Mouse (Mus musculus) frontal cortex, postnatal 25 days (tissue): ENCODE measurements around the gene Ltbp1.
A peak's percentile ranks its signal among the peaks of the same experiment; 100 is the strongest.

ENCODE experiments used
- DNase-seq, 2 experiments: peaks; one replicate each; pipeline ENCODE4 v3.0.0; 2022; ENCODE audit warnings: low spot score in 2 of 2

Gene Ltbp1

GRCm38 (mm10) chr17:75066340-75066739, 61.0 kb downstream of the Ltbp1 start:
- DNase-seq: no peak

- no peak for DNase-seq
These were observed 61.9 kb downstream of the Ltbp1 start for GRCm38 (mm10) chr17:75067314-75067713.

- no peak for DNase-seq
These were observed 63.9 kb downstream of the Ltbp1 start for GRCm38 (mm10) chr17:75069232-75069631.

- no peak for DNase-seq
These were observed 65.8 kb downstream of the Ltbp1 start for GRCm38 (mm10) chr17:75071174-75071573.

- DNase-seq: no peak
These were observed 66.4 kb downstream of the Ltbp1 start for GRCm38 (mm10) chr17:75071749-75072148.

- no peak for DNase-seq
These were observed 68.5 kb downstream of the Ltbp1 start for GRCm38 (mm10) chr17:75073887-75074286.

- DNase-seq: no peak
These were observed 69.8 kb downstream of the Ltbp1 start for GRCm38 (mm10) chr17:75074978-75075699.

- DNase-seq: no peak
These were observed 76.0 kb downstream of the Ltbp1 start for GRCm38 (mm10) chr17:75081401-75081800.

GRCm38 (mm10) chr17:75082449-75082848, 77.1 kb downstream of the Ltbp1 start:
- DNase-seq: no peak

- DNase-seq: no peak
These were observed 82.1 kb downstream of the Ltbp1 start for GRCm38 (mm10) chr17:75087296-75087941.

GRCm38 (mm10) chr17:75088232-75088631, 82.9 kb downstream of the Ltbp1 start:
- no peak for DNase-seq

GRCm38 (mm10) chr17:75088727-75089126, 83.4 kb downstream of the Ltbp1 start:
- DNase-seq: peak; percentile 17 to 26

- DNase-seq: no peak
These were observed 85.2 kb downstream of the Ltbp1 start for GRCm38 (mm10) chr17:75090556-75090955.

- no peak for DNase-seq
These were observed 88.2 kb downstream of the Ltbp1 start for GRCm38 (mm10) chr17:75093563-75093962.

- DNase-seq: no peak
These were observed 89.2 kb downstream of the Ltbp1 start for GRCm38 (mm10) chr17:75094591-75094990.

GRCm38 (mm10) chr17:75096727-75097126, 91.4 kb downstream of the Ltbp1 start:
- DNase-seq: no peak

- DNase-seq: no peak
These were observed 92.0 kb downstream of the Ltbp1 start for GRCm38 (mm10) chr17:75097367-75097766.

GRCm38 (mm10) chr17:75101215-75101614, 95.8 kb downstream of the Ltbp1 start:
- DNase-seq: no peak

GRCm38 (mm10) chr17:75101994-75102393, 96.6 kb downstream of the Ltbp1 start:
- no peak for DNase-seq

- no peak for DNase-seq
These were observed 102.0 kb downstream of the Ltbp1 start for GRCm38 (mm10) chr17:75107412-75107811.

GRCm38 (mm10) chr17:75107879-75108278, 102.5 kb downstream of the Ltbp1 start:
- no peak for DNase-seq

- DNase-seq: no peak
These were observed 103.8 kb downstream of the Ltbp1 start for GRCm38 (mm10) chr17:75109081-75109716.
